Mouse (Mus musculus) ES-E14 (cell line): Measurements from ENCODE around the gene F11r.

Experiments used
- CHD2 ChIP-seq: IDR thresholded peaks from 2 replicates; pipeline ENCODE4 v1.6.1; 2014; ENCODE audit warnings: mild to moderate bottlenecking, low read depth, low read length, inconsistent platforms
- HCFC1 ChIP-seq: IDR thresholded peaks from 2 replicates; pipeline ENCODE4 v1.6.1; 2012; ENCODE audit warnings: low read length, inconsistent platforms, borderline replicate concordance; ENCODE audit not compliant: insufficient read depth
- MAFK ChIP-seq: IDR thresholded peaks from 2 replicates; pipeline ENCODE4 v1.6.1; 2014; ENCODE audit warnings: mild to moderate bottlenecking, low read depth, low read length, inconsistent platforms; ENCODE audit not compliant: insufficient read depth
- ZC3H11A ChIP-seq: IDR thresholded peaks from 2 replicates; pipeline ENCODE4 v1.6.1; 2012; ENCODE audit warnings: low read depth, mild to moderate bottlenecking, inconsistent platforms, low read length, borderline replicate concordance
- ZNF384 ChIP-seq: IDR thresholded peaks from 2 replicates; pipeline ENCODE4 v1.6.1; 2012; ENCODE audit warnings: low read depth, low read length, inconsistent platforms

DNA sequence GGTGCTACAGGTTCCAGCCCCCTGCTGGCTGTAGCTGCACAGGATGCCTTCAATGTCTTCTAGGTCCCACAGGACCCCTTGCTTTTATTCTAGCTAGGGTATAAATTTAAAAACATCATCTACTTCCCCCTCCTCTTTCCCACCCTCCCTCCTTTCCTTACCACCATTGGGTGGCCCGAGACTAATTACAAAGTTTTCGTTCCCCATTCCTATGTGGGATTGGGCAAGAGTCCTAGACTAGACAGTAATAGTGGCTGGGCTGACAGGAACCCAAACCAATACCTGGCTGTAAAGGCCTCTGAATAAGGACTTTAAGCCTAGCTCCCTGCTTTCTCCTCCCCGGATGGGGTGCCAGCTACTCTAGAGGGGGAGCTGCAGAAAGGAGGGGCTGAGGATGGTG, 25.8 kb downstream of the F11r start:
- TF ChIP-seq HCFC1 (no peak), ZC3H11A (no peak), ZNF384 (no peak), CHD2 (no peak), MAFK (no peak)
